Mouse (Mus musculus) spleen, adult 2 months (tissue): ENCODE measurements at regions not wholly inside any gene's neighbourhood (a gene's known extent, or its start where the extent isn't known, plus 50 kb on each side); places are given as distances from the start of the nearest gene placed in this dataset.

Experiments
- CTCF ChIP-seq: fragments of 200-500 bp; IDR thresholded peaks from 2 replicates; pipeline ENCODE4 v1.5.1; 2011; ENCODE audit warnings: mild to moderate bottlenecking, inconsistent platforms; ENCODE audit not compliant: insufficient read depth, insufficient read length, insufficient replicate concordance; ENCODE audit errors: extremely low read depth
- POLR2A ChIP-seq: fragments of 200-500 bp; IDR thresholded peaks from 2 replicates; pipeline ENCODE4 v1.6.1; 2011; ENCODE audit warnings: low read depth, low read length, inconsistent platforms

DNA sequence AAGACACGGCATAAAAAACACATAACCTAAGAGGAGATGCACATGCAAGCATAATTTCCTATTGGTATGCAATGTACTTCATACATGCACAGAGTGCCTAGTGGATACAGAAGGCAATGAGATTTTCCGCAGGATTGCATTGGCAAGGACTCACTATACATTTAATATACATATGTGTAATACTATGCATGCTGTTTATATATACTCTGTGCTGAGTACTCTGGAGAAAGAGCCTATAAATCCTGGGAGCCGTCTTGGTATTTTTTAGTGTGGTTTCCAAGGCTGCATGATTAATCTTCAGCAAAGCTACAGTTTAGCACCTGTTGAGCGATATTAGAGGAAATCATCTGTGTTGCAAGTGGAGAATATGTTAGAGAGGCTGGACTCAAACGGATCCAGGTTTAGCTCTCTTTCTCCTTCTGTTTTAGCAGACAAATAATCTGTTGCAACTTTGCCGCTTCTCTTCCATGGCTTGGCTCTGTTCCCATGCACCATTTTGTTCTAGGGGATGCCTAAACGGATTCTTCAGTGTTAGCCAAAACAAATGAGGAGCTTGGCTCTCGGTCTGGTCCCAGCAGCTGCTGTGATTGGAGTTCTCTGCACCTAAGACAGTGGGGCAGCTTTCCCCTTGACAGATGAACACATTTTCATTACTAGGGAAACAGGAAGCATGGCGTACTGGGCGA, 459.0 kb downstream of the Sorl1 start:
- TF ChIP-seq POLR2A (no peak), CTCF (no peak)
